Mouse (Mus musculus) lung, embryonic 14.5 days (tissue): ENCODE measurements around the gene 2700097O09Rik. TPM values are rescaled to one million over a fixed set of nuclear protein-coding genes. Genes with fewer than 3 reads are reported as not detected.
A peak's percentile ranks its signal among the peaks of the same experiment; 100 is the strongest.

Experiments used
- ATAC-seq: fragments of 200-750 bp; cut with Nextera tagmentation; 2 replicates; pipeline ENCODE4 v1.8.0; 2017; ENCODE audit warnings: mild to moderate bottlenecking, moderate TSS enrichment, moderate library complexity; ENCODE audit not compliant: insufficient read depth
- DNase-seq: peaks from one replicate; pipeline ENCODE4 v3.0.0-alpha.2; 2015
- H3K27ac ChIP-seq: fragments of 300-500 bp; sonication (generic); 2 replicates; pipeline ENCODE4 v1.5.1; 2014; ENCODE audit warnings: low read depth, mild to moderate bottlenecking, moderate library complexity
- H3K27me3 ChIP-seq: fragments of 300-500 bp; sonication (generic); 2 replicates; pipeline ENCODE4 v1.6.1; 2014; ENCODE audit warnings: low read length, control low read depth; ENCODE audit not compliant: insufficient read depth
- H3K36me3 ChIP-seq: fragments of 300-500 bp; sonication (generic); 2 replicates; pipeline ENCODE4 v1.6.1; 2014; ENCODE audit warnings: control low read depth; ENCODE audit not compliant: insufficient read depth
- H3K4me1 ChIP-seq: fragments of 300-500 bp; sonication (generic); 2 replicates; pipeline ENCODE4 v1.6.1; 2014; ENCODE audit warnings: antibody characterized with exemption, control low read depth; ENCODE audit not compliant: insufficient read depth
- H3K4me2 ChIP-seq: fragments of 300-500 bp; sonication (generic); 2 replicates; pipeline ENCODE4 v1.6.1; 2014; ENCODE audit warnings: mild to moderate bottlenecking
- H3K4me3 ChIP-seq: fragments of 300-500 bp; sonication (generic); 2 replicates; pipeline ENCODE4 v1.5.1; 2014; ENCODE audit warnings: low read depth, low read length
- H3K9ac ChIP-seq: fragments of 300-500 bp; sonication (generic); 2 replicates; pipeline ENCODE4 v1.6.1; 2014
- H3K9me3 ChIP-seq: fragments of 300-500 bp; sonication (generic); 2 replicates; pipeline ENCODE4 v1.6.1; 2016; ENCODE audit warnings: low read depth, low read length, control low read depth
- CTCF ChIP-seq: IDR thresholded peaks from 2 replicates; pipeline ENCODE4 v1.5.1; 2016; ENCODE audit warnings: antibody characterized with exemption, low read depth
- WGBS: fragments of 180-500 bp; shearing (Covaris S2); extraction: QIAGEN DNeasy Blood & Tissue Kit; methylation state at CpG from one replicate; pipeline ENCODE4 v1.1.7; 2014; 5-methylcytosine and 5-hydroxymethylcytosine counted together
- polyA plus RNA-seq: library from polyadenylated mRNA; unstranded; fragments of >200 nt; fragmentation: Nextera tagmentation; extraction: Ambion mirVana; gene quantifications from 2 replicates; pipeline ENCODE4 v1.2.1, GENCODE M21; 2014

The 2700097O09Rik gene
- polyA plus RNA-seq, 1 experiment from 2014 or later = 36.1 TPM

GRCm38 (mm10) chr12:55058865-55059615 lies 20.9 kb downstream of the 2700097O09Rik start:
- Histone ChIP-seq H3K27me3 (no peaks in the 10 kb centered on the region), H3K36me3 (0 out of 2 replicates have a peak, but pooled peaks cover 7% of the 10 kb centered on the region), H3K4me2 (no peak overlapping the region), H3K27ac (no peak overlapping the region), H3K4me3 (no peak overlapping the region), H3K9me3 (no peaks in the 10 kb centered on the region), H3K4me1 (peaks cover 17% of the 10 kb centered on the region; the same call in 1 of the 2 replicates), H3K9ac (no peak overlapping the region)
- DNase-seq (peak; percentile 70), ATAC-seq (peak; percentile 48)
- no peak for TF ChIP-seq CTCF
- 34% methylated on average over 6 of the region's 6 CpGs for WGBS

- DNase-seq (no peak), ATAC-seq (no peak)
- Histone ChIP-seq H3K4me3 (no peak overlapping the region), H3K9me3 (no peaks in the 10 kb centered on the region), H3K27ac (no peak overlapping the region), H3K36me3 (peaks cover 7% of the 10 kb centered on the region; the same call in 1 of the 2 replicates), H3K4me2 (no peak overlapping the region), H3K4me1 (peaks cover 8% of the 10 kb centered on the region; the same call in 1 of the 2 replicates), H3K9ac (no peak overlapping the region), H3K27me3 (no peaks in the 10 kb centered on the region)
- TF ChIP-seq CTCF = no peak
- WGBS = 58% methylated on average over 2 of the region's 2 CpGs
Observed at GRCm38 (mm10) chr12:55056703-55057102, 23.2 kb downstream of the 2700097O09Rik start.

DNA sequence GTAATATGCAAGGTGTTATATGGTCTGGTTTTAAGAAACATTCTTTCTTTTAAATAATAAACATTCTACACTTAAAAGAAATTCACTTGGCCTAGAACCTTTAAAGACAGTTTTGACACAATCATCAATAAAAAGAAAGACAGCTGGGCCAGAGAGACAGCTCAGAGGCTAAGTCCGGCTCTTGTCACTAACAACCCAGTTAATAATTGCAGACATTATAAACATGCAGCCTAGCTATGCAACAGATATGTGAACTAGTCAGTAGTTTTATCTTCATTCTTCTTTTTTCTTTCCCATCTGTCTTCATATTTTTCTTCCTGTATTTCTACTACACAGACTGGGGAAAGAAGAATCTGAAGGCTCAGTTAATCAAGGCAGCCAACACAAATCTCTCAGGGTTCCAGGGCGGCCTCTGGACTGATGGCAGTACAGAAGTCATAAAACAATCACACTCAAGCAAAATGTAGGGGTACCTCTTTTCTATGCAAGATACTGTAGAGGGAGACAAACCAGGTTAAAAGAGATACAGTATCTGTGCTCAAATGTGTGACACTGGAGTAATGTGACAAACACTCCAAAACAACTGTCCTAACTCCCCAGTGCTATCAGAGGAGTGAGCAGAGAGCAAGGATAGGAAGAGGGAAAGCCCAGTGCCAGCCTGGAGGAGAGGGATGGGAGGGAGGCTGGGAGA lies 25.2 kb downstream of the 2700097O09Rik start:
- Histone ChIP-seq H3K27me3 (no peaks in the 10 kb centered on the region), H3K36me3 (peaks cover 7% of the 10 kb centered on the region; the same call in 1 of the 2 replicates), H3K4me3 (no peak overlapping the region), H3K9me3 (no peaks in the 10 kb centered on the region), H3K4me1 (peaks cover 3% of the 10 kb centered on the region; the same call in 1 of the 2 replicates), H3K27ac (no peak overlapping the region), H3K4me2 (no peak overlapping the region), H3K9ac (no peak overlapping the region)
- no peak for TF ChIP-seq CTCF
- no peak for ATAC-seq
- DNase-seq = peak; percentile 63
- 34% methylated on average over 2 of the region's 2 CpGs for WGBS

GRCm38 (mm10) chr12:55053267-55053666 lies 26.6 kb downstream of the 2700097O09Rik start:
- no peak overlapping the region for H3K27ac ChIP-seq
- H3K9me3 ChIP-seq = no peaks in the 10 kb centered on the region
- DNase-seq = no peak
- H3K27me3 ChIP-seq = no peaks in the 10 kb centered on the region
- no peaks in the 10 kb centered on the region for H3K4me1 ChIP-seq
- ATAC-seq = no peak
- no peak overlapping the region for H3K4me3 ChIP-seq
- no peak overlapping the region for H3K4me2 ChIP-seq
- peaks cover 4% of the 10 kb centered on the region; the same call in 1 of the 2 replicates for H3K36me3 ChIP-seq
- 87% methylated on average over 7 of the region's 7 CpGs for WGBS
- H3K9ac ChIP-seq = no peak overlapping the region
- no peak for TF ChIP-seq CTCF

- H3K27ac ChIP-seq = peak overlapping the region; percentile 2; the same call in 1 of the 2 replicates
- 78% methylated on average over 8 of the region's 8 CpGs for WGBS
Observed at GRCm38 (mm10) chr12:55051210-55052173, 28.4 kb downstream of the 2700097O09Rik start.

GRCm38 (mm10) chr12:55049731-55050353 lies 30.1 kb downstream of the 2700097O09Rik start:
- no peak overlapping the region for H3K27ac ChIP-seq
- H3K4me3 ChIP-seq = no peak overlapping the region
- no peak overlapping the region for H3K9ac ChIP-seq
- no peaks in the 10 kb centered on the region for H3K27me3 ChIP-seq
- H3K4me2 ChIP-seq = no peak overlapping the region
- no peaks in the 10 kb centered on the region; the same call in 1 of the 2 replicates for H3K9me3 ChIP-seq
- no peak for TF ChIP-seq CTCF
- no peak for DNase-seq
- no peak for ATAC-seq
- no peaks in the 10 kb centered on the region for H3K4me1 ChIP-seq
- H3K36me3 ChIP-seq = peaks cover 12% of the 10 kb centered on the region; the same call in 1 of the 2 replicates
- WGBS = 92% methylated on average over 8 of the region's 8 CpGs

More at GRCm38 (mm10) chr12:55051210-55052173, 28.4 kb downstream of the 2700097O09Rik start:
- H3K27me3 ChIP-seq = no peaks in the 10 kb centered on the region
- no peak for DNase-seq
- no peak overlapping the region for H3K4me2 ChIP-seq
- no peak for TF ChIP-seq CTCF
- peaks cover 6% of the 10 kb centered on the region; the same call in 1 of the 2 replicates for H3K36me3 ChIP-seq
- peak; percentile 41; the same call in 1 of the 2 replicates for ATAC-seq
- no peak overlapping the region for H3K9ac ChIP-seq
- H3K4me1 ChIP-seq = no peaks in the 10 kb centered on the region
- H3K4me3 ChIP-seq = no peak overlapping the region
- H3K9me3 ChIP-seq = no peaks in the 10 kb centered on the region
